Mouse (Mus musculus) frontal cortex, postnatal 10 days (tissue): ENCODE measurements around the gene Fgr.

ENCODE experiments used
- DNase-seq, 2 experiments: peaks; one replicate each; pipeline ENCODE4 v3.0.0; 2022; ENCODE audit warnings: low spot score in 2 of 2, mixed read lengths in 1 of 2

Fgr gene

GRCm38 (mm10) chr4:133014896-133015709 lies 41.2 kb downstream of the Fgr start:
- peak in 1 of 2 experiments; percentile 15 for DNase-seq

DNA sequence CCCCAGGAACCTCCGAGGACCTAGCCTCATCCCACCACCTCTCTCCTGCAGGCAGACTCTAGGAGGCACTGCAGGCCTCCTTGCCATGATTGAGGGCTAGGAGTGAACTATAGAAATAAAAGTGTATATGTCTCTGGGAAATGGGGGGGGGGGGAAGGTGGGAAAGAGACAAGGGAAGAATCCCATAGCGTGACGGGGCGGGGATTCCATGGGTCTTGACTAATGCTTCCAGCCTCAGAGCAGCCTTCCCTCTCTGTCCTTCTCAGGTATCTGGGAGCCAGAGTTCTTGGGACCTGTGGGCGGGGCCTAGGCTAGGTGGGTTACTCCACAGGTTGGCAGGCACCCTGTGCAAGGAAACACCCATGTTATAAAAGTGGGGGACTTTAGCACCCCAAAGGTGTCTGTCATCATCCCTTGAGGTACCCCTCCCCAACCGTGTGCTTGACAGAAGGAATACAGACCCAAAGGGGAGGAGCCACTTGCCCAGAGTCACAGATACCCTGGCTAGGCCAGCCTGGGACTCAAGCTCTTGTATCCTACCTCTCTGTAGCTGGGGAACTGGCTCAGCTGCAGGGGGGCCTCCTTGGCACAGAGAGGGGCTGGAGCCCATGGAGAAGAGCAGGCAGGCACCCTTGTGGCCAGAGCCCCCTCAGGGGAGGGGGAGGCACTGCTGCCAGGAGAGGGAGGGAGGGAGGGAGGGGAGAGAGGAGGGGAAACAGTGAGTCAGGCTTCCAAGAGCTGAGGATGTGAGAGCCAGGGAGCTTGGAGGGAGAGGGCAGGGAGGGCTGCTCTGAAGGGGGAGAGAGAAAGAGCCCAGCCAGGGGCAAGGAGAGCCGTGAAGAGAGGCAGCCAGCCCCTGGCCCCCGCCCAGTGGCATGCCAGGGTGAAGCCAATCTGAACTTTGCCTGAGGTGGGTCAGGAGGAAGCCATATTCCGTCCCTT lies 42.1 kb downstream of the Fgr start:
- peak in 1 of 2 experiments; percentile 31 for DNase-seq

- DNase-seq, result peak in 1 of 2 experiments; percentile 14
Measured at GRCm38 (mm10) chr4:133016677-133017415, 43.0 kb downstream of the Fgr start.

DNA sequence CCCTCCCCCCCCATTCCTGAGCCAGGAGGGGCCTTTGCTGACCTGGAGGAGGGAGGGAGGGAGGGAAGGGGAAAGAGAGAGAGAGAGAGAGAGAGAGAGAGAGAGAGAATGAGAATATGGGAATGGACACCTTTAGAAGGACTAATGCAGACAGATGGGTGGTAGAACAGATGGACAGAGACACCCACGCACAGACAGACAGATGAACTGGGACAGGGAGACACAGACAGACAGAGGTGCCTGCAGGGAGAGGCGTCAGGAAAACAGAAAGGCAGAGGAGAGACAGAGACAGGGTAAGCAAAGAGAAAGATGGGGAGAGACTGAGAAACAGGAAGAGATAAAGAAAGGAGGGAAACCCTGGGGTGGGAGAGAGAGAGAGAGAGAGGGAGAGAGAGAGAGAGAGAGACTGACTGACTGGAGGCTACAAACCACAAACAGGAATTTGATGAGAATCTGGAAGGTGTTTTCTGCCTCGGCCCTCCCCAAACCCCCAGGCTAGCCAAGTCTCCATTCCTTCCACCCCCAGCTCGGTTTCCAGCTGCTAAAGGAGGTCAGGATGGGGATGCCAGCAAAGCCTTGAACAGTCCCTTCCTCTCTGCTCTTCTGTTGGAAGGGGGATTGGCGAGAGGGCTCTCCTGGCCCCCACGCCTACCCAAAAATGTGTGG lies 43.8 kb downstream of the Fgr start:
- DNase-seq, result no peak

- no peak for DNase-seq
Measured at GRCm38 (mm10) chr4:133018263-133018798, 44.4 kb downstream of the Fgr start.

- no peak for DNase-seq
Measured at GRCm38 (mm10) chr4:133020721-133021120, 46.8 kb downstream of the Fgr start.

- DNase-seq, result no peak
Measured at GRCm38 (mm10) chr4:133021181-133021671, 47.3 kb downstream of the Fgr start.

GRCm38 (mm10) chr4:133022217-133022616 lies 48.3 kb downstream of the Fgr start:
- no peak for DNase-seq

DNA sequence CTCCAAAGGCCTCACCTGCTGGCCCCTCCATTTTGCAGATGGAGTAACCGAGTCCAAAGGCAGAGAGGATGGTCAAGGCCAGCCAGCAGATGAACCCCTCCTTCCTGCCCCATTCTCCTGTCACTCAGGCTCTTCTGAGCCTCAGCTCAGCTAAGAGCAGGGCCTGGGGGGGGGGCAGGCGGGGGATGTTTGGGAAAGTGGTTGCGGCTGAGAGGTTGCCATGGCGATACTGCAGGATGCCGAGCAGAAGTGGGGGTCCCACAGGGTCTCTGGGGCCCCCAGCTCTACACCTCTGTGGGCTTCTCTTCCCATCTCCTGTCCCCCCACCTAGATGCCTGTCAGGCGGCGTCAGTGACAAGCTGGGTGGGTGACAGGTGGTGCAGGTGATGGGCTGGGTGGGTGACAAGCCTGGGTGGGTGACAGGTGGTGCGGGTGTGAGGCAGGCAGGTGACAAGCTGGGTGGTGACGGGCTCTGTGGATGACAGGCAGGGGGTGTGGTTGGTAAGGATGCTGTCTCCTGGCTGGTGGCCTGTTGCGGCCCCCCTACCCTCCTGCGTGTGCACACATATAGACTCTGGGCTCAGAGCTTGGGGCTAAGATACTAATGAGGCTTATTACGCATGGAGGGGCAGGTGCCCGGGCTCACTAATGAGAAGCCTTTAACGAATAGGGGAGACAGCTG lies 49.2 kb downstream of the Fgr start:
- DNase-seq, result no peak

DNA sequence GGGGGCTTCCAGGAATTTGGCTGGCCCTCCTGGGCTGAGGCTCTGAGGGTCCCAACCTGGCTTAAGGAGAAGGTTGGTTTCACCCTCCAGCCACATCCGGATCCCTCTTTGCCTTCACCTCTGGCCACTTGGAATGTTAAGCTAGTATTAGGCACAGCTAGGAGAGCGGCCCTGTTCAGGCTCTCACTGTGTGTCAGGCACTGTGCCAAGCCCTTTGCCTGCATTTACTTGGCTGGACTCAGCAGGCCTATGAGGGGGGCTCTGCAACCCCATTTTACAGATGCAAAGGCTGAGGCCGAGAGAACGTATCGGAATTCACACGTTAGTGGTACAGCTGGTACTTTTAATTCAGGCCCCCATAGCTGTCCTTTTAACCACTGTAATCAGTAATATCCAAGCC lies 49.7 kb downstream of the Fgr start:
- no peak for DNase-seq

DNA sequence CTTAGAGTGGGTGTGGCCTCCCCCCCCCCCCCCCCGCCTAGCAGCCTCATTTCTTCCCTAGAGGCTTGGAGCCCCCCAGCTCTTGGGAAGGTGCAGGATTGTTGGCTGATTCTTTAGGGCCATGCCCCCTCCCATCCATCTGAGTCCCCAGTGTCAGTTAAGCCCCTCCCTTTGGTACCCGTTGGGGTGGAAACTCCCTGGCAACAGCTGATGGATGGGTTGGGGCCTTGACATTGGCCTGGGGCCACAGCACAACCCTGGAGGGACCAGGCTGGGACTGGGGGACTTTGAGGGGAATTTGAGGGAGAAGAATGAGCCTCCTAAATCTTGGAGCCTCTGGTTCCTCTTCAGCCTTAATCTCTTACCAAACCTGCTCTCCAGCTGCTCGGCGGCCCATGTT lies 50.5 kb downstream of the Fgr start:
- no peak for DNase-seq

- peak in 1 of 2 experiments; percentile 48 for DNase-seq
Measured at GRCm38 (mm10) chr4:133024969-133025685, 51.2 kb downstream of the Fgr start.

DNA sequence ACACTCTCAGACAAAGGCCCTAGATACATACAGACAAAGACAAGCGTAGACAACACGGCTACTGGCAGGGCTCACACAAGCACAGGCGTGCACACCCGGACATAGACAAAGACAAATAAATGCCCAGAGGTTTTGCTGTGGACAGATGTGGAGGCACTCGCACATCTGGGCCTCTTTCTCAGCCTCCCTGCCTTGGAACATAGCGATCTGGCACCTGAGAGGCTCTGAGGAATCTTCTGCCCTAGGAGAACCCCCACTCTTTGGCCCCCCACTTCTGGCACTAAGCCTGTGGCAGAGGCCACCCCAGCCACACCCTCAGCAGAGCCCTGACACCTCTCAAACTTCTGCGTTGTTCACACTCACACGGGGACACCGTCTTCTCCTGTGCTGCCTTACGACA lies 52.4 kb downstream of the Fgr start:
- DNase-seq, result no peak

DNA sequence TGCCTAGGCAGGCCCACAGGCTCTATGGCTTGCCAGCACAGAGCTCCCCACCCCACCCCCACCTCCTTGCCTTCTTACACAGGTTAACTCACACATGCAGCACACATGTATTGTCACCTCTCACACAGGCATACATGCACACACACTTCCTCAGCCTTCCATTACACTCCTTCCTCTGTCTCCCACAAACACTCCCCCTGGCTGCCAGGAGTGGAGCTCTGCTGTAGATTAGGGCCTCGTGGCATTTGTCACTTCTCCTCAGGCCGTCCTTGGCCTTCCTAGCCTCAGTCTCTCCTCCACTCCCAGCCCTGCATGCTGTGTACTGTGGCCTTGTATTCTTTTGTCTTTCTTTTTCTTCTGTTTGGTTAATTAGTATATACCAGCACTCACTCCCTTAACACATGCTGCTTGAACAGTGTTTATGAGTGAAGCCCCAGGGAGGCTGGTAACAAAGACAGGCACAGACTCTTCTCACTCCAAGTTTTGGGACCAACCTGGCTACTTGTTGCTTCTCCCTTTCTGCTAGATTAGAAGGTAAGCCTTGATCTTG lies 53.0 kb downstream of the Fgr start:
- DNase-seq, result no peak

DNA sequence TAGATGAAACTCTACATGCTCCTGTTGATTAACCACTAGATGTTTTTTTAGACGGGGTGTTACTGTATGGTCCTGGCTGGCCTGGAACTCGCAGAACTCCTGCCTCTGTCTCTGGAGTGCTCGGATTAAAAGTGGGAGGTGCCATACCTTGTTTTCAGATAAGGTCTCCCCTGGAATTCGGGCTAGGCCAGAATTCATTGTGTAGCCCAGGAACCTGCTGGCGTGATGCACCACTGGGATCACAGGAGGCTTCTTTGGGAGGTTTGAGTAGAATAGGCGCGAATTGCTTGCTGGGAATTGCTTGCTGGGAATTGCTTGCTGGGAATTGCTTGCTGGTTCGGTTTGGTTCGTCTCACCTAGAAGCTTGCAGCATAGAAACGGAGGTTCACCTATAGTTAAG lies 53.8 kb downstream of the Fgr start:
- no peak for DNase-seq

DNA sequence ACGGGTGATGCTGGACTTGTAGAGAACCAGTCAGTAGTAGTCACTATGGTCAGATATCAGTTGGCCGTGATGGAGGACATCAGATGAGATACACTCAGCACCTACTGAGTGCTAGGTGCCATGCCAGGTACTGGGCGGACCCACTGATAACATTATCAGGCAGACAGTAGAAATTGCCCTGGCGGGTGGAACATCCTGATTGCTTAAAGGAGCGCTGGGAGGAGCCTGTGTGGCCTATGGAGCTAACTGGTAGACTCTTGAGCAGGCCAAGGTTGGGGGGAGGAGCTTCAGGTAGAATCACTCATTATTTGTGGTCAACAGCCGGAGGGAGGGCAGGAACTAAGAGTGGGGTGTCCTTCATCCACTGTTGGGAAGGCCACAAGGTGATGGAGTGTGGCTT lies 54.3 kb downstream of the Fgr start:
- no peak for DNase-seq

GRCm38 (mm10) chr4:133028875-133029274 lies 55.0 kb downstream of the Fgr start:
- DNase-seq, result no peak

DNA sequence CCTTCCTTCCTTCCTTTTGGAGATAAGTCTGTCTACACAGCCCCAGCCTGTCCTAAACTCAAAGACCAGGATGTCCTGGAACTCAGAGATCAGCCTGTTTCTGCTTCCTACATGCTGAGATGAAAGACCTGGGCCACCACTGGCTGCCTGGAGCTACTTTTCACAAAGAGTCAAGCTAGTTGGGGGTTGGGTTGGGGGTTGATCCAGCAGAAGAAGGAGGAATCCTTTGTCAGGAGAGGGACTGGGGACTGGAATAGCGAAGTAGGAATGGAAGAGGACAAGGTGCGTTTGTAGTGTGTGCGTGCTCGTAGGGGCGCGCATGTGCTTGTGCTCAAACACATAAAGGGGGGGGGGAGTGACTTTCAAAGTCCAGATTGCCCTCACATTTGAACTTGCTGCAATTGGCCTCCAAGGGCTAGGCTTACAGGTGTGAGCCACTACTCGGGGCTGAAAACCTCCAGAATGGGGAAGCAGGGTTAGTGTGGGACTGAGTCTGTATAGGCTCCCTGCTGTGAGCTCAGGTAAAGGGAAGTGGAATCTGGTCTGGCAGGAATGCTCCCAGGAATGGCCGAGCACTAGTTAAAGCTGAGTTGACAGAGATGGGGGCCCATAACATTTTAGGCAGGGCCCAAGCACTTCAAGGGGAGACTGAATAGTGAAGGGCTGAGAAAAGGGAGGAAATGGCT lies 58.7 kb downstream of the Fgr start:
- no peak for DNase-seq

- DNase-seq, result no peak
Measured at GRCm38 (mm10) chr4:133034478-133034877, 60.6 kb downstream of the Fgr start.
